Mouse (Mus musculus) hindbrain, postnatal 0 days (tissue): ENCODE results near the gene Slc6a6. TPM values are rescaled to one million over a fixed set of nuclear protein-coding genes. Genes with fewer than 3 reads are reported as not detected.

Source experiments
- ATAC-seq: fragments of 200-750 bp; cut with Nextera tagmentation; 2 replicates; pipeline ENCODE4 v1.8.0; 2017; ENCODE audit warnings: mild to moderate bottlenecking, moderate TSS enrichment, moderate library complexity
- DNase-seq: peaks from one replicate; pipeline ENCODE4 v3.0.0-alpha.2; 2015; ENCODE audit warnings: low spot score
- H3K27ac ChIP-seq: fragments of 300-500 bp; sonication (generic); 2 replicates; pipeline ENCODE4 v1.5.1; 2014; ENCODE audit warnings: mild to moderate bottlenecking
- H3K27me3 ChIP-seq: fragments of 300-500 bp; sonication (generic); 2 replicates; pipeline ENCODE4 v1.6.1; 2014; ENCODE audit warnings: low read length, mixed read lengths; ENCODE audit not compliant: insufficient read depth
- H3K36me3 ChIP-seq: fragments of 300-500 bp; sonication (generic); 2 replicates; pipeline ENCODE4 v1.6.1; 2014; ENCODE audit warnings: low read length, mixed read lengths; ENCODE audit not compliant: insufficient read depth
- H3K4me1 ChIP-seq: fragments of 300-500 bp; sonication (generic); 2 replicates; pipeline ENCODE4 v1.6.1; 2014; ENCODE audit warnings: antibody characterized with exemption, low read length, mixed read lengths; ENCODE audit not compliant: insufficient read depth
- H3K4me2 ChIP-seq: fragments of 300-500 bp; sonication (generic); 2 replicates; pipeline ENCODE4 v1.6.1; 2014; ENCODE audit warnings: low read depth, mild to moderate bottlenecking, low read length, moderate library complexity, mixed read lengths
- H3K4me3 ChIP-seq: fragments of 300-500 bp; sonication (generic); 2 replicates; pipeline ENCODE4 v1.5.1; 2014; ENCODE audit warnings: low read length
- H3K9ac ChIP-seq: fragments of 300-500 bp; sonication (generic); replicated peaks from 2 replicates; pipeline ENCODE4 v1.6.1; 2014; ENCODE audit warnings: mild to moderate bottlenecking, low read length, moderate library complexity, mixed read lengths
- H3K9me3 ChIP-seq: fragments of 300-500 bp; sonication (generic); 2 replicates; pipeline ENCODE4 v1.6.1; 2016; ENCODE audit warnings: low read length, mixed read lengths
- CTCF ChIP-seq: IDR thresholded peaks from 2 replicates; pipeline ENCODE4 v1.5.1; 2016; ENCODE audit warnings: antibody characterized with exemption, control low read depth, low read depth
- WGBS: fragments of 180-500 bp; shearing (Covaris S2); extraction: QIAGEN DNeasy Blood & Tissue Kit; methylation state at CpG from one replicate; pipeline ENCODE4 v1.1.7; 2014; 5-methylcytosine and 5-hydroxymethylcytosine counted together
- polyA plus RNA-seq: library from polyadenylated mRNA; unstranded; fragments of >200 nt; fragmentation: Nextera tagmentation; extraction: Ambion mirVana; gene quantifications from 2 replicates; pipeline ENCODE4 v1.2.1, GENCODE M21; 2015
- total RNA-seq: library from RNA; depleted of rRNA; stranded (reverse); fragments of >200 nt; gene quantifications from 2 replicates; pipeline ENCODE4 v1.2.3, GENCODE M21; 2014

Gene Slc6a6
- total and polyA plus RNA-seq, 2 experiments from 2014 or later: 78.2 to 119 TPM

DNA sequence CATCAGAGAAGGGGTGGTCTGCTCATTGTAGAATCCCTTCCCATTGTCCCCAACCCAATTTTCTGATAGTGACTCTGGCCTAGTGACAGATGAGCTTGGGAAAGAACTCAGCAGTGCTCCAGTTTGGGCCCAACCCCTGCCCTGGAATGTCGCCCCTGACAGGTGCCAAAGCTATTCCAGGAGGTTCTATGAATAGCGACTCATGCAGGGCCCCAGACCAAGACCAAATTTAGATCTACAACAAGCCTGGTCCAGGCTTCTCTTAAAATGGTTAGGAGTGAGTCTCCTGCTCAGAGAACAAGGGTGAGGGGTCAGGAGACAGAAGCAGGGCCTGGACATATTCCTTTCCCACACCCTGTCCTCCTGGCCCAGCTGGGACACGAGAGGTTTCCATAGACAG is 101.2 kb downstream of the Slc6a6 start:
- H3K4me2 ChIP-seq: no peak overlapping the region
- WGBS: 89% methylated on average over 3 of the region's 3 CpGs
- H3K4me3 ChIP-seq: no peak overlapping the region
- no peaks in the 10 kb centered on the region; the same call in 1 of the 2 replicates for H3K36me3 ChIP-seq
- DNase-seq: no peak
- no peak for ATAC-seq
- H3K27ac ChIP-seq: no peak overlapping the region
- H3K4me1 ChIP-seq: no peaks in the 10 kb centered on the region
- no peaks in the 10 kb centered on the region for H3K27me3 ChIP-seq
- TF ChIP-seq CTCF: no peak
- no peak overlapping the region for H3K9ac ChIP-seq
- no peaks in the 10 kb centered on the region for H3K9me3 ChIP-seq

DNA sequence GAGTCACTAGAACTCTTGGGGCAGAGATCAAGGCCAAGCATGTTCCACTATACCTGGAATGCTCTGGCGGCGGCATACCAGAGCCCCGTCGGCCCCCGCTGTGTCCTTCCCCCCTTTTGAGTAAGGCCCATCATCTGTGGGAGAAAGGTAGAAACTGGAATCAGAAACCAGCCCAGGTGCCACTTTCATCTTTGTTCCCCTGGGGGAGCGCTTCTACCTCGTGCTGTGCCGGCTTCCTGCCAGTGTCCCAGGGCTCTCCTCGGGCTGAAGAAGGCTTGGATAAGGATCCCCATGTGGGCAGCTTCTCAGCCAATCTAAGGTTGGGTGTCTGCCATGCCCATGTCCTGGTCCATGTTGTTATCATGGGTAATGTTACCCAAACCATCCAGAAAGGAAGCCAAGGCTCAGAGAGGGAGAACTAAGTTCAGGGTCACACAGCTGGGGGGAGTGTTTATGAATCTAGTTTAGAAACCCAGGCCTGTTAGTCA is 104.5 kb downstream of the Slc6a6 start:
- 83% methylated on average over 9 of the region's 9 CpGs for WGBS
- no peak overlapping the region for H3K27ac ChIP-seq
- H3K4me2 ChIP-seq: no peak overlapping the region
- H3K9me3 ChIP-seq: no peaks in the 10 kb centered on the region
- TF ChIP-seq CTCF: no peak
- H3K9ac ChIP-seq: no peak overlapping the region
- H3K4me3 ChIP-seq: no peak overlapping the region
- H3K4me1 ChIP-seq: no peaks in the 10 kb centered on the region
- DNase-seq: no peak
- no peak for ATAC-seq
- H3K36me3 ChIP-seq: no peaks in the 10 kb centered on the region; the same call in 1 of the 2 replicates
- no peaks in the 10 kb centered on the region for H3K27me3 ChIP-seq

DNA sequence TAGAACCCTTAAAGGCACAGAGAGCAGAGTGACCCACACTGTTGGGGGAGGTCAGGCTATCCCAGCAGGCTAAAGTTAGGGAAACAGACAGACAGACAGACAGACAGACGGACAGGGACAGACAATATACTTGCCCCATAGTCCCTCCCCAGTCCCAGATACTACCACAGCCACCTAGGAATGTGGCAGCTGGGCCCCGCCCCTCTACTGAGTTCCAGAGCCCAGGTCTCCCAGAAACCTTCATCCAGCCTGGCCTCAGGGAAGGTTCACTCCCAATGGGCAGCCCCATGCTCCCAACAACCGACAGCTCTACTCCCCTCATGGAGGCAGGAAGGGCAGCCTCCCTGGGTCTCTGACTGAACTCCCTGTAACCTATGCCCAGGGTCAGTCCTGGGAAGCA is 111.8 kb downstream of the Slc6a6 start:
- no peak for ATAC-seq
- 57% methylated on average over 3 of the region's 3 CpGs for WGBS
- TF ChIP-seq CTCF: no peak

DNA sequence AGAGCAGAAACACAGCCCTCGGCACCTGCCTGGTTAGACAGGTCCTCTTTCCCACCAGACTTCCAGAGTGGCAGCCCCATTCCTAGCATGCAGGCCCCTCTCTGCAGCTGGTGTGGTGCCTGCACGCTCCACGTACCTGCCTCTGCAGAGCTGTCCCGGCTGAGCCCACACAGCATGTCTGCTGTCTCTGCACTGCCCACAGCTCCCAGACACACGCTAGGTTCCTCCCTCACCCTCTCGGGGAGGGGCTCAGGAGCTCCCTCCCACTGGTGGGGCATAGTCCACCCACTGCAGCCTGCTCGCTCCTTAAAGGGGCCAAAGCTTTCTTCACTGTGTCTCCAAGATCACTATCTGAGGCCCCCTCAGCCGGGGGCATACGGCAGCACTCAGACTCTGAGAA is 112.2 kb downstream of the Slc6a6 start:
- H3K36me3 ChIP-seq: no peaks in the 10 kb centered on the region
- no peak for TF ChIP-seq CTCF
- H3K9me3 ChIP-seq: no peaks in the 10 kb centered on the region
- H3K4me3 ChIP-seq: no peak overlapping the region
- no peaks in the 10 kb centered on the region for H3K27me3 ChIP-seq
- no peak overlapping the region for H3K9ac ChIP-seq
- DNase-seq (no peak), ATAC-seq (no peak)
- no peak overlapping the region for H3K27ac ChIP-seq
- 0 out of 2 replicates have a peak, but pooled peaks cover 3% of the 10 kb centered on the region for H3K4me1 ChIP-seq
- 67% methylated on average over 9 of the region's 9 CpGs for WGBS
- H3K4me2 ChIP-seq: no peak overlapping the region

More for the DNA sequence above, 111.8 kb downstream of the Slc6a6 start:
- H3K4me3 ChIP-seq: no peak overlapping the region
- H3K9ac ChIP-seq: no peak overlapping the region
- H3K27ac ChIP-seq: no peak overlapping the region
- H3K27me3 ChIP-seq: no peaks in the 10 kb centered on the region
- no peak overlapping the region for H3K4me2 ChIP-seq
- no peaks in the 10 kb centered on the region for H3K36me3 ChIP-seq
- 0 out of 2 replicates have a peak, but pooled peaks cover 3% of the 10 kb centered on the region for H3K4me1 ChIP-seq
- H3K9me3 ChIP-seq: no peaks in the 10 kb centered on the region
- no peak for DNase-seq

- WGBS: 88% methylated on average over 4 of the region's 4 CpGs
- H3K9me3 ChIP-seq: no peaks in the 10 kb centered on the region
- DNase-seq: no peak
- no peak overlapping the region for H3K4me3 ChIP-seq
- H3K9ac ChIP-seq: no peak overlapping the region
- no peak for TF ChIP-seq CTCF
- H3K36me3 ChIP-seq: no peaks in the 10 kb centered on the region
- ATAC-seq: no peak
- no peak overlapping the region for H3K4me2 ChIP-seq
- H3K4me1 ChIP-seq: 0 out of 2 replicates have a peak, but pooled peaks cover 3% of the 10 kb centered on the region
- no peaks in the 10 kb centered on the region for H3K27me3 ChIP-seq
- no peak overlapping the region for H3K27ac ChIP-seq
These were observed 112.9 kb downstream of the Slc6a6 start for GRCm38 (mm10) chr6:91796736-91797135.

DNA sequence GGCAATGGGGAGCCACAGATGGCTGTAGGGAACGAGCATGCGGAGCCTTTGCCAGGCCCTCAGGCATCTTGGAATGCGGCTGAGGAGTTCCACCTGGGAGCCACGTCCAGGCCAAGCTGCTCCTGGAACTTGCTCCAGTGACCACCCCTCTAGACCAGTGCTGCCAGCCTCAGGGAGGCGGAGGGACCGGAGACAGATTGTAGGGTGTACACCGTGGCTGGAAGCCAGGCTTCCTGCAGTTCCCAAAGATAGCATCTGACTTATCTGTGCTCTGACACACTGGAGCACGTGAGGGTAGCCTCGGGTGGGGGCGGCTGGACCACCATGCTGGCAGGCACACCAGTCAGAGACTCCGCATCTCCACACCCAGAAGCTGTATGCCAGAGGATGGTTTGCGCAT is 114.6 kb downstream of the Slc6a6 start:
- H3K4me3 ChIP-seq: no peak overlapping the region
- TF ChIP-seq CTCF: no peak
- H3K27me3 ChIP-seq: no peaks in the 10 kb centered on the region
- no peaks in the 10 kb centered on the region for H3K36me3 ChIP-seq
- ATAC-seq (no peak), DNase-seq (no peak)
- no peaks in the 10 kb centered on the region for H3K9me3 ChIP-seq
- 0 out of 2 replicates have a peak, but pooled peaks cover 3% of the 10 kb centered on the region for H3K4me1 ChIP-seq
- no peak overlapping the region for H3K4me2 ChIP-seq
- H3K27ac ChIP-seq: no peak overlapping the region
- H3K9ac ChIP-seq: no peak overlapping the region
- WGBS: 62% methylated on average over 12 of the region's 12 CpGs

- Histone ChIP-seq H3K4me3 (no peak overlapping the region), H3K9me3 (no peaks in the 10 kb centered on the region), H3K27ac (no peak overlapping the region), H3K36me3 (no peaks in the 10 kb centered on the region), H3K4me2 (no peak overlapping the region), H3K9ac (no peak overlapping the region), H3K27me3 (no peaks in the 10 kb centered on the region), H3K4me1 (peaks cover 12% of the 10 kb centered on the region)
- 44% methylated on average over 7 of the region's 7 CpGs for WGBS
- peak; percentile 42; the same call in 1 of the 2 replicates for ATAC-seq
- peak; percentile 65 for DNase-seq
- no peak for TF ChIP-seq CTCF
These were observed 120.3 kb downstream of the Slc6a6 start for GRCm38 (mm10) chr6:91804177-91804576.
